Mouse (Mus musculus) Patski (cell line): ENCODE data around the gene Chd3. TPM values are rescaled to one million over a fixed set of nuclear protein-coding genes. Genes with fewer than 3 reads are reported as not detected.

Source experiments
- ATAC-seq: fragments of 100-300 bp; one replicate; pipeline ENCODE4 v1.8.0; 2021
- CTCF ChIA-PET: fragments of 350-600 bp; sonication (Branson Sonifier 250); formaldehyde crosslinking; loops from one replicate; lab custom pipeline; 2022; ENCODE audit warnings: inconsistent platforms; lab: Charles Lee
- POLR2A ChIA-PET: fragments of 350-600 bp; sonication (Branson Sonifier 250); formaldehyde crosslinking; loops from one replicate; lab custom pipeline; 2022; ENCODE audit warnings: antibody characterized with exemption, inconsistent platforms; lab: Charles Lee
- DNase-seq: peaks from one replicate; pipeline ENCODE4 v3.0.0-alpha.2; 2011; ENCODE audit warnings: low read depth, low spot score
- H3K27me3 ChIP-seq: fragments of 371-371 bp; one replicate; pipeline ENCODE4 v1.5.1; 2021
- CTCF ChIP-seq: fragments of 100-300 bp; IDR thresholded peaks from one replicate; pipeline ENCODE4 v1.5.1; 2021
- in situ Hi-C: fragments of 300-500 bp; cut with MboI; formaldehyde crosslinking; loops from 3 replicates; pipeline ENCODE4 v1.11.1; 2018; ENCODE audit warnings: low pct_unique_long_range_greater_than_20kb, mixed read lengths
- polyA plus RNA-seq: library from polyadenylated mRNA; unstranded; gene quantifications from one replicate; pipeline ENCODE4 v1.2.3, GENCODE M21; 2021

Chd3 gene
- polyA plus RNA-seq, 1 experiment from 2014 or later = 295 TPM

- DNase-seq (no peak), ATAC-seq (peak; percentile 52)
- TF ChIP-seq CTCF = no peak
- in situ Hi-C loops = loop anchor here (25.0 kb wide), 1 partner anchor 579 kb away; the partner anchor contains the start of genes Ctdnep1, Elp5, Gabarap and Phf23
- CTCF ChIA-PET = interaction anchor here (0.9 to 2.5 kb wide), 4 partner anchors 8 to 80 kb away, joined by 3 to 9 read pairs (median 3); no protein-coding TSS in a partner anchor
- POLR2A ChIA-PET = interaction anchor here (0.5 to 3.4 kb wide), 6 partner anchors 10 to 223 kb away, joined by 3 to 34 read pairs (median 5); partner anchors contain the start of genes Cyb5d1 and Naa38
- no peaks in the 10 kb centered on the region for H3K27me3 ChIP-seq
These were observed 39.6 kb upstream of the Chd3 start for GRCm38 (mm10) chr11:69408541-69409377.

DNA sequence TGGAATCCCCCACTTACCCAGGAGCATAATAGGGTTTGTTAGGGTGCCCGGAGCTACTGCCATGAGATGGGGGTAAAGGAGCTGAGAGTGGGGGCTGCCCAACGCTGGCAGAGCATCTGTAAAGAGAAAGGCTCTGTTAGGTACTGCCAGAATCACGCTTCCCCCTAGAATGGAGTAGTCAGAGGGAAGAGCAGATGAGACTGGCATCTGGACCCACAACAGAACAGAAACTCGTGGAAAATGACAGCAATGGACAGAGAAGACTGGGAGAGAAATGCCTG is 38.5 kb upstream of the Chd3 start:
- DNase-seq (no peak), ATAC-seq (no peak)
- no peak for TF ChIP-seq CTCF
- ChIA-PET POLR2A (interaction anchor here (0.6 to 3.4 kb wide), 4 partner anchors 10 to 90 kb away, joined by 3 to 34 read pairs (median 5); partner anchors contain the start of gene Tmem88), CTCF (interaction anchor here (0.9 kb wide), 1 partner anchor 25 kb away, joined by 3 read pairs; no protein-coding TSS in a partner anchor)
- in situ Hi-C loops = loop anchor here (25.0 kb wide), 1 partner anchor 580 kb away; the partner anchor contains the start of genes Ctdnep1, Elp5, Gabarap and Phf23
- H3K27me3 ChIP-seq = no peaks in the 10 kb centered on the region

- no peaks in the 10 kb centered on the region for H3K27me3 ChIP-seq
- no peak for TF ChIP-seq CTCF
- DNase-seq (no peak), ATAC-seq (no peak)
- in situ Hi-C loops = loop anchor here (25.0 kb wide), 1 partner anchor 580 kb away; the partner anchor contains the start of genes Ctdnep1, Elp5, Gabarap and Phf23
- ChIA-PET POLR2A (interaction anchor here (0.6 to 3.4 kb wide), 4 partner anchors 9 to 91 kb away, joined by 3 to 34 read pairs (median 5); partner anchors contain the start of gene Tmem88), CTCF (interaction anchor here (0.9 kb wide), 1 partner anchor 25 kb away, joined by 3 read pairs; no protein-coding TSS in a partner anchor)
These were observed 37.9 kb upstream of the Chd3 start for GRCm38 (mm10) chr11:69406867-69407723.

DNA sequence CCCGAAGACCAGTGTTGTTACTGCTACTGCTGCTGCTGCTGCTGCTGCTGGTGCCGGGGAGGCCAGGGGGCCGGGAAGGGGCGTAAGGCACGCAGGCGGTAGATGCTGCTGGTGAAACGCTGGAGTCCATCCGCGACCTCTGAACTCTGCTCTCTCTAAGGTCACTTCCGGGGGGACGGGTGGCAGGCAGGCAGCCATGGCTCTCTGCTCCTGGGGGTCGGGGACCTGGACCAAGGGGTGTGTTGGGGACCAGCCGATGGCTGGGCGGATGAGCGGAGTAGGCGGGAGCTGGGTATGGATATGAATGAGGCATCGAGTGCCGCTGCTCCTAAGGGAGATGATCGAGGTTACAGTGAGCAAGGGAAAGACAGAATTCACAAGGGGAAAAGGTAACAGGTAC is 37.1 kb upstream of the Chd3 start:
- no peak for TF ChIP-seq CTCF
- ChIA-PET CTCF (no interaction called here), POLR2A (no interaction called here)
- DNase-seq (no peak), ATAC-seq (no peak)
- H3K27me3 ChIP-seq = no peaks in the 10 kb centered on the region
- in situ Hi-C loops = loop anchor here (25.0 kb wide), 1 partner anchor 581 kb away; the partner anchor contains the start of genes Ctdnep1, Elp5, Gabarap and Phf23

GRCm38 (mm10) chr11:69405397-69406200 is 36.4 kb upstream of the Chd3 start:
- TF ChIP-seq CTCF = no peak
- ATAC-seq = no peak
- POLR2A ChIA-PET = no interaction called here
- in situ Hi-C loops = loop anchor here (25.0 kb wide), 1 partner anchor 582 kb away; the partner anchor contains the start of genes Ctdnep1, Elp5, Gabarap and Phf23
- no peak for DNase-seq
- no peaks in the 10 kb centered on the region for H3K27me3 ChIP-seq
- CTCF ChIA-PET = no interaction called here

GRCm38 (mm10) chr11:69404595-69405396 is 35.6 kb upstream of the Chd3 start:
- no peak for ATAC-seq
- no peak for DNase-seq
- in situ Hi-C loops = loop anchor here (25.0 kb wide), 1 partner anchor 583 kb away; the partner anchor contains the start of genes Ctdnep1, Elp5, Gabarap and Phf23
- ChIA-PET POLR2A (no interaction called here), CTCF (no interaction called here)
- TF ChIP-seq CTCF = no peak
- no peaks in the 10 kb centered on the region for H3K27me3 ChIP-seq

GRCm38 (mm10) chr11:69403691-69404594 is 34.7 kb upstream of the Chd3 start:
- in situ Hi-C loops = loop anchor here (25.0 kb wide), 1 partner anchor 583 kb away; the partner anchor contains the start of genes Ctdnep1, Elp5, Gabarap and Phf23
- H3K27me3 ChIP-seq = no peaks in the 10 kb centered on the region
- ChIA-PET POLR2A (no interaction called here), CTCF (no interaction called here)
- TF ChIP-seq CTCF = no peak
- DNase-seq (no peak), ATAC-seq (no peak)

GRCm38 (mm10) chr11:69401987-69402386 is 32.8 kb upstream of the Chd3 start:
- DNase-seq (no peak), ATAC-seq (no peak)
- CTCF ChIA-PET = interaction anchor here (0.9 kb wide), 1 partner anchor 144 kb away, joined by 3 read pairs; no protein-coding TSS in a partner anchor
- TF ChIP-seq CTCF = no peak
- in situ Hi-C loops = loop anchor here (25.0 kb wide), 1 partner anchor 585 kb away; the partner anchor contains the start of genes Ctdnep1, Elp5, Gabarap and Phf23
- POLR2A ChIA-PET = interaction anchor here (1.0 to 1.5 kb wide), 2 partner anchors 17 to 22 kb away, joined by 3 to 6 read pairs; no protein-coding TSS in a partner anchor
- no peaks in the 10 kb centered on the region for H3K27me3 ChIP-seq
